Mouse (Mus musculus) midbrain, embryonic 10.5 days (tissue): Measurements from ENCODE around the gene Hormad1. TPM values are rescaled to one million over a fixed set of nuclear protein-coding genes. Genes with fewer than 3 reads are reported as not detected.

Source experiments
- DNase-seq: peaks from one replicate; pipeline ENCODE4 v3.0.0-alpha.2; 2017; ENCODE audit warnings: low spot score
- H3K27ac ChIP-seq: fragments of 300-500 bp; sonication (generic); replicated peaks from 2 replicates; pipeline ENCODE4 v1.5.1; 2016; ENCODE audit warnings: mild to moderate bottlenecking
- H3K27me3 ChIP-seq: fragments of 300-500 bp; sonication (generic); 2 replicates; pipeline ENCODE4 v1.6.1; 2016; ENCODE audit warnings: low read depth, mild to moderate bottlenecking; ENCODE audit not compliant: poor library complexity, severe bottlenecking
- H3K36me3 ChIP-seq: fragments of 300-500 bp; sonication (generic); 2 replicates; pipeline ENCODE4 v1.6.1; 2016; ENCODE audit warnings: mild to moderate bottlenecking, moderate library complexity
- H3K4me1 ChIP-seq: fragments of 300-500 bp; sonication (generic); 2 replicates; pipeline ENCODE4 v1.6.1; 2016
- H3K4me3 ChIP-seq: fragments of 300-500 bp; sonication (generic); 2 replicates; pipeline ENCODE4 v1.5.1; 2016; ENCODE audit warnings: mild to moderate bottlenecking, moderate library complexity
- H3K9me3 ChIP-seq: fragments of 300-500 bp; sonication (generic); replicated peaks from 2 replicates; pipeline ENCODE4 v1.6.1; 2016; ENCODE audit warnings: mild to moderate bottlenecking
- WGBS: fragments of 180-500 bp; shearing (Covaris S2); methylation state at CpG from one replicate; pipeline ENCODE4 v1.1.7; 2016; 5-methylcytosine and 5-hydroxymethylcytosine counted together
- polyA plus RNA-seq: library from polyadenylated mRNA; unstranded; fragments of >200 nt; fragmentation: Nextera tagmentation; extraction: Ambion mirVana; gene quantifications from 2 replicates; pipeline ENCODE4 v1.2.1, GENCODE M21; 2016

The Hormad1 gene
- not detected in 2 replicates for polyA plus RNA-seq

- no peak within 1 kb of the TSS for H3K27ac ChIP-seq
- WGBS = 90% methylated on average over 27 of the region's 27 CpGs
- no peak for DNase-seq
- no peaks in the 10 kb centered on the region for H3K27me3 ChIP-seq
- H3K36me3 ChIP-seq = no peaks in the 10 kb centered on the region
- no peaks in the 10 kb centered on the region for H3K9me3 ChIP-seq
- H3K4me3 ChIP-seq = no peak within 1 kb of the TSS
- H3K4me1 ChIP-seq = no peaks in the 10 kb centered on the region
Observed at GRCm38 (mm10) chr3:95559437-95559836, at the start of gene Hormad1. Hormad1 (plus strand) TSS chr3:95559677.

GRCm38 (mm10) chr3:95511611-95512180 is 47.8 kb upstream of the Hormad1 start:
- peaks cover 3% of the 10 kb centered on the region; the same call in 1 of the 2 replicates for H3K4me1 ChIP-seq
- WGBS = 81% methylated on average over 9 of the region's 9 CpGs
- H3K9me3 ChIP-seq = no peaks in the 10 kb centered on the region
- no peak overlapping the region for H3K27ac ChIP-seq
- no peak for DNase-seq
- no peaks in the 10 kb centered on the region for H3K27me3 ChIP-seq
- no peak overlapping the region for H3K4me3 ChIP-seq
- 0 out of 2 replicates have a peak, but pooled peaks cover under 1% of the 10 kb centered on the region for H3K36me3 ChIP-seq

GRCm38 (mm10) chr3:95516614-95517041 is 42.8 kb upstream of the Hormad1 start:
- Histone ChIP-seq H3K4me1 (peaks cover 6% of the 10 kb centered on the region; the same call in 1 of the 2 replicates), H3K27me3 (no peaks in the 10 kb centered on the region), H3K4me3 (no peak overlapping the region), H3K9me3 (no peaks in the 10 kb centered on the region), H3K36me3 (no peaks in the 10 kb centered on the region), H3K27ac (no peak overlapping the region)
- no peak for DNase-seq
- WGBS = 90% methylated on average over 3 of the region's 3 CpGs

- Histone ChIP-seq H3K4me1 (peaks cover 3% of the 10 kb centered on the region; the same call in 1 of the 2 replicates), H3K36me3 (no peaks in the 10 kb centered on the region), H3K27me3 (no peaks in the 10 kb centered on the region), H3K27ac (peak overlapping the region; percentile 42; the same call in 1 of the 2 replicates), H3K4me3 (no peak overlapping the region), H3K9me3 (no peaks in the 10 kb centered on the region)
- 34% methylated on average over 10 of the region's 10 CpGs for WGBS
- DNase-seq = peak; percentile 69
Observed at GRCm38 (mm10) chr3:95517493-95517898, 42.0 kb upstream of the Hormad1 start.

- no peaks in the 10 kb centered on the region for H3K27me3 ChIP-seq
- no peak for DNase-seq
- no peaks in the 10 kb centered on the region for H3K36me3 ChIP-seq
- whole genome bisulfite sequencing = 85% methylated on average over 7 of the region's 7 CpGs
- H3K9me3 ChIP-seq = no peaks in the 10 kb centered on the region
- peaks cover 3% of the 10 kb centered on the region; the same call in 1 of the 2 replicates for H3K4me1 ChIP-seq
- H3K4me3 ChIP-seq = no peak overlapping the region
- no peak overlapping the region for H3K27ac ChIP-seq
Observed at GRCm38 (mm10) chr3:95518891-95519290, 40.6 kb upstream of the Hormad1 start.

GRCm38 (mm10) chr3:95519315-95519714 is 40.2 kb upstream of the Hormad1 start:
- no peaks in the 10 kb centered on the region for H3K27me3 ChIP-seq
- no peaks in the 10 kb centered on the region for H3K36me3 ChIP-seq
- no peak for DNase-seq
- WGBS = 76% methylated on average over 2 of the region's 2 CpGs
- peaks cover 3% of the 10 kb centered on the region; the same call in 1 of the 2 replicates for H3K4me1 ChIP-seq
- H3K4me3 ChIP-seq = no peak overlapping the region
- no peaks in the 10 kb centered on the region for H3K9me3 ChIP-seq
- H3K27ac ChIP-seq = peak overlapping the region; percentile 28; the same call in 1 of the 2 replicates

GRCm38 (mm10) chr3:95520100-95520499 is 39.4 kb upstream of the Hormad1 start:
- H3K9me3 ChIP-seq = no peaks in the 10 kb centered on the region
- 89% methylated on average over 3 of the region's 3 CpGs for WGBS
- H3K4me3 ChIP-seq = no peak overlapping the region
- no peak overlapping the region for H3K27ac ChIP-seq
- peaks cover 3% of the 10 kb centered on the region; the same call in 1 of the 2 replicates for H3K4me1 ChIP-seq
- DNase-seq = no peak
- H3K27me3 ChIP-seq = no peaks in the 10 kb centered on the region
- no peaks in the 10 kb centered on the region for H3K36me3 ChIP-seq

GRCm38 (mm10) chr3:95521168-95521567 is 38.3 kb upstream of the Hormad1 start:
- Histone ChIP-seq H3K27me3 (no peaks in the 10 kb centered on the region), H3K4me3 (no peak overlapping the region), H3K4me1 (peaks cover 3% of the 10 kb centered on the region; the same call in 1 of the 2 replicates), H3K27ac (no peak overlapping the region), H3K9me3 (no peaks in the 10 kb centered on the region), H3K36me3 (no peaks in the 10 kb centered on the region)
- no peak for DNase-seq
- 92% methylated on average over 10 of the region's 10 CpGs for WGBS

GRCm38 (mm10) chr3:95523662-95524061 is 35.8 kb upstream of the Hormad1 start:
- no peaks in the 10 kb centered on the region for H3K4me1 ChIP-seq
- no peaks in the 10 kb centered on the region for H3K9me3 ChIP-seq
- no peaks in the 10 kb centered on the region for H3K27me3 ChIP-seq
- H3K4me3 ChIP-seq = no peak overlapping the region
- no peaks in the 10 kb centered on the region for H3K36me3 ChIP-seq
- WGBS = 86% methylated on average over 3 of the region's 3 CpGs
- no peak for DNase-seq
- H3K27ac ChIP-seq = no peak overlapping the region

GRCm38 (mm10) chr3:95524673-95525072 is 34.8 kb upstream of the Hormad1 start:
- H3K27ac ChIP-seq = no peak overlapping the region
- no peaks in the 10 kb centered on the region for H3K27me3 ChIP-seq
- WGBS = 81% methylated on average over 2 of the region's 2 CpGs
- DNase-seq = no peak
- no peaks in the 10 kb centered on the region for H3K36me3 ChIP-seq
- no peaks in the 10 kb centered on the region for H3K9me3 ChIP-seq
- no peak overlapping the region for H3K4me3 ChIP-seq
- H3K4me1 ChIP-seq = no peaks in the 10 kb centered on the region

GRCm38 (mm10) chr3:95526111-95526510 is 33.4 kb upstream of the Hormad1 start:
- Histone ChIP-seq H3K4me3 (no peak overlapping the region), H3K27me3 (no peaks in the 10 kb centered on the region), H3K27ac (no peak overlapping the region), H3K9me3 (no peaks in the 10 kb centered on the region), H3K4me1 (no peaks in the 10 kb centered on the region), H3K36me3 (no peaks in the 10 kb centered on the region)
- no peak for DNase-seq

GRCm38 (mm10) chr3:95526622-95527211 is 32.8 kb upstream of the Hormad1 start, which contains the start of gene Ctss:
Ctss (plus strand) TSS chr3:95526786.
- H3K27me3 ChIP-seq = no peaks in the 10 kb centered on the region
- H3K4me1 ChIP-seq = no peaks in the 10 kb centered on the region
- H3K4me3 ChIP-seq = no peak within 1 kb of the TSS
- no peaks in the 10 kb centered on the region for H3K36me3 ChIP-seq
- no peak for DNase-seq
- H3K27ac ChIP-seq = no peak within 1 kb of the TSS
- H3K9me3 ChIP-seq = no peaks in the 10 kb centered on the region
- WGBS = 91% methylated on average over 8 of the region's 8 CpGs

- no peaks in the 10 kb centered on the region for H3K4me1 ChIP-seq
- H3K27ac ChIP-seq = no peak overlapping the region
- WGBS = 86% methylated on average over 6 of the region's 6 CpGs
- H3K4me3 ChIP-seq = no peak overlapping the region
- H3K36me3 ChIP-seq = no peaks in the 10 kb centered on the region
- H3K27me3 ChIP-seq = no peaks in the 10 kb centered on the region
- DNase-seq = no peak
- H3K9me3 ChIP-seq = no peaks in the 10 kb centered on the region
Observed at GRCm38 (mm10) chr3:95529814-95530213, 29.7 kb upstream of the Hormad1 start.
